Comparison of ENCODE assay signal across 14 mouse cellular contexts in the genomic region with DNA sequence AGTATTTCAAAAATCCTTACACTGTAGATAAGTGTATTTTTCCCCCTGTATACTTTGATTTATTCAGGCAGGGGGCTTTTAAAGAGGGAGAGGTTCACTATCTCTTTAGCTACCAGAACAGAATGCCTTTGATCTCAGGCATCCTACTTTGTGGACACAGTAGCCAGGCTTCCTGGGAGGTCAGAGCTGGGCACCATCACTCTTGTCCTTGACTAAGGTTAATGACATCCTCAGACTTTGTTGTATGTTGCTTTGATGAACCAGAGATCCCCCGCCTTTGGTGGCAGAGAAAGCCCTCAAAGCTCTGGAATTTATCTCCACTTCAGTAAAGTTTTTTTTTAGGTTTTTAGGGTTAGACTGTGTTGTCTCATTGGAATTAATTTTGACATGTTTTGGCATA.
"Had no signal": no experiment of that assay in that cellular context is flagged by ENCODE, and none has a peak within 500 bp of the region (broad histone marks: within the 10 kb centered on the region; RNA-seq: fewer than 3 reads in every experiment).

No protein-coding gene starts in this region.

- H3K36me3 ChIP-seq: kidney, embryonic 15.5 days; liver, embryonic 13.5 days; midbrain, embryonic 13.5 days; stomach, embryonic 15.5 days had no signal

- H3K27ac ChIP-seq: kidney, embryonic 15.5 days; liver, embryonic 13.5 days; midbrain, embryonic 13.5 days; stomach, embryonic 15.5 days had no signal

- DNase-seq: kidney, adult 11 months; kidney, adult 8-10 months; kidney, postnatal 36 days; liver, embryonic 13.5 days; lung, adult 2 months; lung, postnatal 14 days; lung, postnatal 4 days; right cerebral cortex, adult 18-20 months; right cerebral cortex, postnatal 25 days; spleen, adult 18-20 months; thymus, postnatal 25 days had no signal

- H3K27me3 ChIP-seq: liver, embryonic 13.5 days; stomach, embryonic 15.5 days had no signal

- H3K9me3 ChIP-seq: kidney, embryonic 15.5 days; liver, embryonic 13.5 days; midbrain, embryonic 13.5 days; stomach, embryonic 15.5 days had no signal

- H3K4me3 ChIP-seq: kidney, embryonic 15.5 days; liver, embryonic 13.5 days; midbrain, embryonic 13.5 days; stomach, embryonic 15.5 days had no signal
